In the genomic region with DNA sequence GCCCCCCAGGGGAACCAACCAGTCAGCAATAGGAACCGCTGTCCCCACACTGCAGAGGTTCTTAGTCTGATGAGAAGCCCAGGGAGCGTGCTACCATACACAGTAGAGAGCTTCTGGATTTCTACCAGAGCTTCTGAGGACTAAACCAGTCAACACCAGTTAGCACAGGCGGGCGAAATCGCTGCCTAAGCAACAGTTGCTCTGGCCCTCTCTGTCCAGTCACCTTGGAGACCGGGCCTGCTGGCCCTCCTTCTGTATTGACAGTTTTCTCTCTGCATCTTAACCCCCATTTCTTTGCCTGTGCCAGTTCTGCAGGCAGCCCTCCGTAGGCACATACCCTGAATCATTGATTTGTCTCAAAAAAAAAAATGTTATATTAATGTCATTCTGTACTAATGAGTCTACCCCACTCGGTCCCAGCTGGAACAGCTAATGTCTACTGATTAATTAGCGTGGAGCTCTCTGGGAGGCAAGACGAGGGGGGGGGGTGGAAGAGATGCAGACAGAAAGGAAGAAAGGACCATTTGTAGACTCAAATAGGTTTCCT, we compare ENCODE assay signal across 13 mouse cellular contexts. TPM values are rescaled to one million over a fixed set of nuclear protein-coding genes. Genes with fewer than 3 reads are reported as not detected.
DNase-seq lines count a peak whose midpoint lies in the region; ATAC-seq and TF ChIP-seq lines count a peak whose summit lies in the region.
"Had no signal": no experiment of that assay in that cellular context is flagged by ENCODE, and none has a peak within 500 bp of the region (broad histone marks: within the 10 kb centered on the region; RNA-seq: fewer than 3 reads in every experiment).

No protein-coding gene starts in this region.

- no peaks in the 10 kb centered on the region for H3K36me3 ChIP-seq in kidney, embryonic 14.5 days (ENCODE audit: control insufficient read depth, insufficient read depth, low read length)
- no peaks in the 10 kb centered on the region for H3K36me3 ChIP-seq in forebrain, embryonic 14.5 days (ENCODE audit: control insufficient read depth, insufficient read depth, low read length)
- H3K36me3 ChIP-seq in kidney, postnatal 0 days (ENCODE audit: insufficient read depth, low read length): no peaks in the 10 kb centered on the region
- H3K36me3 ChIP-seq in midbrain, embryonic 14.5 days (ENCODE audit: control insufficient read depth, insufficient read depth, low read length): no peaks in the 10 kb centered on the region
- no peaks in the 10 kb centered on the region for H3K36me3 ChIP-seq in intestine, embryonic 16.5 days (ENCODE audit: control insufficient read depth, insufficient read depth, low read length)
- H3K36me3 ChIP-seq: heart, embryonic 12.5 days; liver, embryonic 12.5 days; stomach, embryonic 15.5 days had no signal

- no peak overlapping the region for H3K9ac ChIP-seq in kidney, embryonic 14.5 days (ENCODE audit: low read depth, low read length)
- no peak overlapping the region for H3K9ac ChIP-seq in forebrain, embryonic 14.5 days (ENCODE audit: low read length)
- no peak overlapping the region for H3K9ac ChIP-seq in kidney, postnatal 0 days (ENCODE audit: low read depth, low read length)
- H3K9ac ChIP-seq in midbrain, embryonic 14.5 days (replicated peaks; ENCODE audit: low read length): no peak overlapping the region
- no peak overlapping the region for H3K9ac ChIP-seq in intestine, embryonic 16.5 days (ENCODE audit: low read depth, low read length)
- H3K9ac ChIP-seq: heart, embryonic 12.5 days; liver, embryonic 12.5 days; stomach, embryonic 15.5 days had no signal

- WGBS in kidney, embryonic 14.5 days: 81% methylated on average over 10 of the region's 10 CpGs
- 30% methylated on average over 10 of the region's 10 CpGs for WGBS in forebrain, embryonic 14.5 days
- 69% methylated on average over 10 of the region's 10 CpGs for WGBS in kidney, postnatal 0 days
- 53% methylated on average over 10 of the region's 10 CpGs for WGBS in midbrain, embryonic 14.5 days
- 72% methylated on average over 10 of the region's 10 CpGs for WGBS in intestine, embryonic 16.5 days

- H3K4me1 ChIP-seq in kidney, embryonic 14.5 days (ENCODE audit: control insufficient read depth, insufficient read depth, low read length): no peaks in the 10 kb centered on the region
- peaks cover 8% of the 10 kb centered on the region for H3K4me1 ChIP-seq in forebrain, embryonic 14.5 days (ENCODE audit: control insufficient read depth, insufficient read depth, low read length)
- H3K4me1 ChIP-seq in kidney, postnatal 0 days (replicated peaks; ENCODE audit: insufficient read depth, low read length): no peaks in the 10 kb centered on the region
- H3K4me1 ChIP-seq in midbrain, embryonic 14.5 days (ENCODE audit: control insufficient read depth, insufficient read depth, low read length): peaks cover 3% of the 10 kb centered on the region
- no peaks in the 10 kb centered on the region for H3K4me1 ChIP-seq in intestine, embryonic 16.5 days (ENCODE audit: control insufficient read depth, insufficient read depth, low read length)
- H3K4me1 ChIP-seq: heart, embryonic 12.5 days; liver, embryonic 12.5 days; stomach, embryonic 15.5 days had no signal

- H3K4me2 ChIP-seq in kidney, embryonic 14.5 days (replicated peaks; ENCODE audit: low read depth, low read length): no peak overlapping the region
- H3K4me2 ChIP-seq in forebrain, embryonic 14.5 days (ENCODE audit: low read length): no peak overlapping the region
- H3K4me2 ChIP-seq in kidney, postnatal 0 days (ENCODE audit: low read length): no peak overlapping the region
- H3K4me2 ChIP-seq in midbrain, embryonic 14.5 days (ENCODE audit: low read length): no peak overlapping the region
- no peak overlapping the region for H3K4me2 ChIP-seq in intestine, embryonic 16.5 days (ENCODE audit: low read depth, low read length)
- H3K4me2 ChIP-seq: heart, embryonic 12.5 days; liver, embryonic 12.5 days; stomach, embryonic 15.5 days had no signal

- no peak overlapping the region for H3K4me3 ChIP-seq in kidney, embryonic 14.5 days (ENCODE audit: low read length)
- H3K4me3 ChIP-seq in forebrain, embryonic 14.5 days (ENCODE audit: low read depth, low read length): no peak overlapping the region
- H3K4me3 ChIP-seq in kidney, postnatal 0 days (replicated peaks; ENCODE audit: low read depth, low read length): no peak overlapping the region
- H3K4me3 ChIP-seq in midbrain, embryonic 14.5 days (replicated peaks; ENCODE audit: low read depth, low read length): no peak overlapping the region
- H3K4me3 ChIP-seq in intestine, embryonic 16.5 days (ENCODE audit: low read length): no peak overlapping the region
- H3K4me3 ChIP-seq: heart, embryonic 12.5 days; liver, embryonic 12.5 days; stomach, embryonic 15.5 days had no signal

- no peak for ATAC-seq in kidney, embryonic 14.5 days (ENCODE audit: low FRiP score, low TSS enrichment)
- peak; percentile 74; the same call in 1 of the 2 replicates for ATAC-seq in forebrain, embryonic 14.5 days
- ATAC-seq in kidney, postnatal 0 days (replicated peaks; ENCODE audit: low FRiP score, low read depth): 0 out of 2 replicates have a peak, but pooled peaks have one; percentile 21
- no peak; the same call in 1 of the 2 replicates for ATAC-seq in midbrain, embryonic 14.5 days (ENCODE audit: low FRiP score, low TSS enrichment)
- ATAC-seq in intestine, embryonic 16.5 days: no peak
- ATAC-seq: liver, embryonic 12.5 days had no signal

- no peak overlapping the region for H3K27ac ChIP-seq in kidney, embryonic 14.5 days (ENCODE audit: low read depth, low read length)
- H3K27ac ChIP-seq in forebrain, embryonic 14.5 days (ENCODE audit: low read depth, low read length): peak overlapping the region; percentile 58; the same call in 1 of the 2 replicates
- no peak overlapping the region for H3K27ac ChIP-seq in kidney, postnatal 0 days
- H3K27ac ChIP-seq in midbrain, embryonic 14.5 days (replicated peaks; ENCODE audit: low read depth, low read length): 0 out of 2 replicates have a peak overlapping the region, but pooled peaks have one; percentile 21
- no peak overlapping the region for H3K27ac ChIP-seq in intestine, embryonic 16.5 days (ENCODE audit: low read length)
- H3K27ac ChIP-seq: liver, embryonic 12.5 days; stomach, embryonic 15.5 days had no signal

- intact Hi-C loops in heart, postnatal 25 days (cut with DNase I): no loop called here

- DNase-seq in kidney, adult 11 months: peak; percentile 66
- peak; percentile 73 for DNase-seq in forebrain, embryonic 14.5 days (ENCODE audit: low spot score)
- DNase-seq in kidney, postnatal 0 days (ENCODE audit: low spot score): no peak
- DNase-seq in midbrain, embryonic 14.5 days: peak; percentile 58
- DNase-seq in heart, postnatal 25 days (ENCODE audit: low spot score): no peak
- no peak for DNase-seq in Muller cell, postnatal 12 days (ENCODE audit: inconsistent ontology term)
- DNase-seq: embryo, embryonic 11 days had no signal

- H3K9me3 ChIP-seq in kidney, embryonic 14.5 days (ENCODE audit: control insufficient read depth, low read length): no peaks in the 10 kb centered on the region
- H3K9me3 ChIP-seq in forebrain, embryonic 14.5 days (replicated peaks; ENCODE audit: control insufficient read depth, low read length): no peaks in the 10 kb centered on the region
- no peaks in the 10 kb centered on the region for H3K9me3 ChIP-seq in kidney, postnatal 0 days (replicated peaks; ENCODE audit: low read length)
- H3K9me3 ChIP-seq in midbrain, embryonic 14.5 days (ENCODE audit: control insufficient read depth, low read length): no peaks in the 10 kb centered on the region
- peaks cover 3% of the 10 kb centered on the region; the same call in 1 of the 2 replicates for H3K9me3 ChIP-seq in intestine, embryonic 16.5 days (ENCODE audit: control insufficient read depth, low read length)
- H3K9me3 ChIP-seq: stomach, embryonic 15.5 days had no signal

- no peaks in the 10 kb centered on the region for H3K27me3 ChIP-seq in kidney, embryonic 14.5 days (ENCODE audit: control insufficient read depth, insufficient read depth, low read length)
- H3K27me3 ChIP-seq in forebrain, embryonic 14.5 days (replicated peaks; ENCODE audit: control insufficient read depth, insufficient read depth, low read length): no peaks in the 10 kb centered on the region
- no peaks in the 10 kb centered on the region for H3K27me3 ChIP-seq in kidney, postnatal 0 days (ENCODE audit: insufficient read depth, low read length)
- H3K27me3 ChIP-seq in midbrain, embryonic 14.5 days (ENCODE audit: control insufficient read depth, insufficient read depth, low read length): no peaks in the 10 kb centered on the region
- H3K27me3 ChIP-seq in intestine, embryonic 16.5 days (replicated peaks; ENCODE audit: control insufficient read depth, insufficient read depth, low read length): no peaks in the 10 kb centered on the region
- H3K27me3 ChIP-seq: heart, embryonic 12.5 days; liver, embryonic 12.5 days; stomach, embryonic 15.5 days had no signal

- TF ChIP-seq CTCF in kidney, postnatal 0 days (IDR thresholded peaks at IDR 0.05; ENCODE audit: low read depth): no peak

RNA-seq across cellular contexts. Expression of a gene that starts 47.7 kb away (rescaled TPM):
- 4.5 and 6.4 TPM in 2 replicates for polyA plus RNA-seq in kidney, embryonic 14.5 days (2014; fragmentation: Nextera tagmentation; extraction: Ambion mirVana)
- polyA plus RNA-seq in forebrain, embryonic 14.5 days (2014; fragmentation: Nextera tagmentation; extraction: Ambion mirVana): 23.4 and 25.7 TPM in 2 replicates
- polyA plus RNA-seq in kidney, postnatal 0 days (2015; fragmentation: Nextera tagmentation; extraction: Ambion mirVana): 4.0 and 4.5 TPM in 2 replicates
- 39.4 and 41.9 TPM in 2 replicates for polyA plus RNA-seq in midbrain, embryonic 14.5 days (2014; fragmentation: Nextera tagmentation; extraction: Ambion mirVana)
- 4.1 and 5.1 TPM in 2 replicates for polyA plus RNA-seq in intestine, embryonic 16.5 days (2015; fragmentation: Nextera tagmentation; extraction: Ambion mirVana)
- total RNA-seq in heart, postnatal 25 days (2021): 1 to 10 TPM; 2.7 to 2.8 TPM
- total RNA-seq: megakaryocyte, adult 5-6 weeks had no signal

RNA-seq across cellular contexts. Expression of a gene that starts 49.8 kb away (rescaled TPM):
- polyA plus RNA-seq in kidney, embryonic 14.5 days (2014; fragmentation: Nextera tagmentation; extraction: Ambion mirVana): 142 and 151 TPM in 2 replicates
- polyA plus RNA-seq in forebrain, embryonic 14.5 days (2014; fragmentation: Nextera tagmentation; extraction: Ambion mirVana): 114 and 117 TPM in 2 replicates
- 83.4 and 87.7 TPM in 2 replicates for polyA plus RNA-seq in kidney, postnatal 0 days (2015; fragmentation: Nextera tagmentation; extraction: Ambion mirVana)
- 114 and 121 TPM in 2 replicates for polyA plus RNA-seq in midbrain, embryonic 14.5 days (2014; fragmentation: Nextera tagmentation; extraction: Ambion mirVana)
- polyA plus RNA-seq in intestine, embryonic 16.5 days (2015; fragmentation: Nextera tagmentation; extraction: Ambion mirVana): 86.3 and 90.6 TPM in 2 replicates
- 10 to 100 TPM; 17.7 to 23.4 TPM for total RNA-seq in heart, postnatal 25 days (2021)

Comparison
In these comparisons a context has a peak if more than half of its experiments do, and no peak if none do; other contexts are left out.
1. DNase-seq: peak in kidney, adult 11 months (single experiment), forebrain, embryonic 14.5 days (single experiment) and midbrain, embryonic 14.5 days (single experiment); none in kidney, postnatal 0 days (single experiment), heart, postnatal 25 days (single experiment) and Muller cell, postnatal 12 days (single experiment).
2. ATAC-seq: peak in forebrain, embryonic 14.5 days (single experiment) and kidney, postnatal 0 days (single experiment); none in kidney, embryonic 14.5 days (single experiment), midbrain, embryonic 14.5 days (single experiment) and intestine, embryonic 16.5 days (single experiment).
3. H3K27ac ChIP-seq: peak in forebrain, embryonic 14.5 days (single experiment) and midbrain, embryonic 14.5 days (single experiment); none in kidney, embryonic 14.5 days (single experiment), kidney, postnatal 0 days (single experiment) and intestine, embryonic 16.5 days (single experiment).